Mouse (Mus musculus) embryonic fibroblast, embryonic 13.5 days (primary cell): ENCODE measurements around the gene B3gat2. TPM values are rescaled to one million over a fixed set of nuclear protein-coding genes. Genes with fewer than 3 reads are reported as not detected.

Experiments
- H3K27ac ChIP-seq: 2 replicates; pipeline ENCODE4 v1.5.1; 2012; ENCODE audit warnings: low read length, control low read depth, inconsistent platforms; ENCODE audit not compliant: insufficient read depth
- H3K4me1 ChIP-seq: 2 replicates; pipeline ENCODE4 v1.6.1; 2011; ENCODE audit warnings: low read length; ENCODE audit not compliant: control insufficient read depth, insufficient read depth
- H3K4me3 ChIP-seq: 2 replicates; pipeline ENCODE4 v1.5.1; 2011; ENCODE audit warnings: mild to moderate bottlenecking, control low read depth, low read length; ENCODE audit not compliant: insufficient read depth
- CTCF ChIP-seq: IDR thresholded peaks from 2 replicates; pipeline ENCODE4 v1.5.1; 2011; ENCODE audit warnings: mild to moderate bottlenecking, control low read depth, low read length, moderate library complexity, borderline replicate concordance; ENCODE audit not compliant: insufficient read depth
- POLR2A ChIP-seq: IDR thresholded peaks from 2 replicates; pipeline ENCODE4 v1.6.1; 2011; ENCODE audit warnings: low read depth, mild to moderate bottlenecking, control low read depth, low read length, moderate library complexity
- polyA plus RNA-seq: library from polyadenylated mRNA; stranded (reverse); fragments of >200 nt; gene quantifications from 2 replicates; pipeline ENCODE4 v1.2.4, GENCODE M21; 2011; ENCODE audit warnings: low read depth; ENCODE audit not compliant: missing spikeins, insufficient read length

The B3gat2 gene
- polyA plus RNA-seq, 1 experiment: 0.09 TPM

DNA sequence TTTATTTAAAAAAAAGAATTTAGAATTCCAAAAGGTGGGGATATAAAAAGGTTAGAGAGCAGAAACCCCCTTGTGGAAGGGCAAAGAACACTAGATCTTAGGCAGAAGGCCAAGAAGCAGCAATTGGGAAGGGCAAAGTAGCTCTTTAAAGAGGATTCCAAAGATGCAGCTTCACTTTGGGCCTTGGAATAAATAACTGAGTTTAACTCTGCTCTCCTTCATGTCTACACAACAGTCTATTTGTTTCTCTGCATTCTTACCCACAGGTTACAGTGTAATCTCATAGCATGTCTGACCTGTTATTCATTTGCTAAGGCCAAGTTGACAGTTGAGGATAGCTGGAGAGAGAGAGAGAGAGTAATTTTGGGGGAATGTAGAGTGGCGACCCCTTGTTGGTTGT lies 6.6 kb upstream of the B3gat2 start:
- Histone ChIP-seq H3K27ac (no peak overlapping the region), H3K4me3 (no peak overlapping the region)

GRCm38 (mm10) chr1:23762136-23762687 lies 659 bp downstream of the B3gat2 start:
- Histone ChIP-seq H3K4me1 (no peaks in the 10 kb centered on the region), H3K27ac (no peak overlapping the region), H3K4me3 (peak overlapping the region; percentile 51)
- no peak for TF ChIP-seq CTCF
- TF ChIP-seq POLR2A: no peak

More for the DNA sequence above, 6.6 kb upstream of the B3gat2 start:
- no peaks in the 10 kb centered on the region for H3K4me1 ChIP-seq
- TF ChIP-seq CTCF (no peak), POLR2A (no peak)

DNA sequence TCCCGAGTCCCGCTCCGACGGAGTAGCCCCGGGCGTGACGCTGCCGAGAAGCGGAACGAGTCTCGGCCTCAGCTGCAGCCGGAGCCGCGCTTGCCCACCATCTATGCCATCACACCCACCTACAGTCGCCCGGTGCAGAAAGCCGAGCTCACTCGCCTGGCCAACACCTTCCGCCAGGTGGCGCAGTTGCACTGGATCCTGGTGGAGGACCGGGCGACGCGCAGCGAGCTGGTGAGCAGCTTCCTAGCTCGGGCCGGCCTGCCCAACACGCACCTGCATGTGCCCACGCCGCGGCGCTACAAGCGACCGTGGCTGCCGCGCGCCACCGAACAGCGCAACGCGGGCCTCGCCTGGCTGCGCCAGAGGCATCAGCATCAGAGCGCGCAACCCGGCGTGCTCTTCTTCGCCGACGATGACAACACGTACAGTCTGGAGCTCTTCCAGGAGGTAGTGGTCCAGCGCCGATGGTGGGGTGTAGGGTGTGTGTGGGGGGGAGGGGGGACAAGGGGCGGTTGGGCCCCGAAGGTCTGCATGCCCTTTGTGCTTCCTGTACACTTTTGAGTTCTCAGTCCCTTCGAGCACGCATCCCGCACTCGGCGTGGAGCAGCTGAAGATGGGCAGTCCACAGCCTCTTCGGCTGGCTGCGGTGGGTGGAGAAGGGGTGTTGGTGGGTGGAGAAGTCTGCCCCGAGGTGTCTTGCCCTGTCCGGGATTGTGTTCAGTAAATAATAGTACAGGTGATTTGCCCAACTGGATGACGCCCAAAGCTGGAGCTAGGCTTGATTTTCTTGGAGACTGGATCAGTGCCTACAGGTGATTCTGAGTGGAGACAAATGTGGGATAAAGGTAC lies 1.5 kb downstream of the B3gat2 start:
- peak; percentile 95 for TF ChIP-seq CTCF
- TF ChIP-seq POLR2A: no peak
- Histone ChIP-seq H3K4me3 (peak overlapping the region; percentile 51), H3K27ac (no peak overlapping the region), H3K4me1 (no peaks in the 10 kb centered on the region)

DNA sequence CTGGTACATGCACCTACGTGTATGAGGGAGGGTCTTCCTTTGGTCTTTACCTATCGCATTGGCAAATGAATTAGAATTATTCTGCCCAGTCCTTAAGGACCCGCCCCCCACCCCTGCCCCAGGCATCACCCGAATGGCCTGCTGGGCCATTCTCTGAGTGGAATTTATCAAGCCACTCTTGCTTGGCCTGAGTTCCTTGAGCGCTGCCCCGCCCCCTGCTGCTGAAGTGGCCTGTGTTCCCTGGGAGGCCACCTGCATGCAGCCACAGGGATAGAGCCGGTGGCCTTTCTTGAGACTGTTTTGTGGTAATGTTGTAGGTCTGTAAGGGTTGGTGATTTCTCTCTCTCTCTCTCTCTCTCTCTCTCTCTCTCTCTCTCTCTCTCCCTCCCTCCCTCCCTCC lies 2.2 kb downstream of the B3gat2 start:
- TF ChIP-seq CTCF (no peak), POLR2A (no peak)
- no peak overlapping the region for H3K27ac ChIP-seq
- H3K4me3 ChIP-seq: no peak overlapping the region
- no peaks in the 10 kb centered on the region for H3K4me1 ChIP-seq

DNA sequence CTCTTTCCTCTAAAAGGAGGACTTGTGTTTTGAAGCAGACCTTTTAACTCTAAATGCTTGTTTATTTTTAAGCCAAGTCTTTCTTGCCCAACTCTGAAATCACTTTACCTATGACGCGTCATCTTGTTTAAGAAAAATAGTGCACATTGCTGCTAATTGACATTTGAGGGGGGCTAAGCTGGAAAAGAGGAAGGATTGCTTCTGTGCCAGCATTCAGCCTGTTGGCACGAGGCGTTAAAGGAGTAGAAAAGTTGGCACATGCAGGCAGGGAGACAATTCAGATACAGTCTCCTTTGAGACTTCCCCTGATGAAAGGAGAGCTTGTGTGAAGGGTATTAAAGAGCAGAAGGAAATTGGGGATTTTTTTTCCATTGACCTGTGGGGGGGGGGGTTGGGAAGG lies 3.2 kb downstream of the B3gat2 start:
- no peak overlapping the region for H3K27ac ChIP-seq
- TF ChIP-seq CTCF (no peak), POLR2A (no peak)
- no peak overlapping the region for H3K4me3 ChIP-seq
- H3K4me1 ChIP-seq: no peaks in the 10 kb centered on the region

- no peak overlapping the region for H3K4me3 ChIP-seq
- H3K4me1 ChIP-seq: no peaks in the 10 kb centered on the region
- H3K27ac ChIP-seq: no peak overlapping the region
- no peak for TF ChIP-seq CTCF
- TF ChIP-seq POLR2A: no peak
Observed at GRCm38 (mm10) chr1:23773039-23773438, 11.5 kb downstream of the B3gat2 start.

- TF ChIP-seq POLR2A (no peak), CTCF (peak; percentile 61)
- H3K27ac ChIP-seq: no peak overlapping the region
- H3K4me1 ChIP-seq: no peaks in the 10 kb centered on the region
- no peak overlapping the region for H3K4me3 ChIP-seq
Observed at GRCm38 (mm10) chr1:23792737-23793533, 31.4 kb downstream of the B3gat2 start.

- Histone ChIP-seq H3K4me3 (no peak overlapping the region), H3K4me1 (no peaks in the 10 kb centered on the region), H3K27ac (no peak overlapping the region)
- TF ChIP-seq POLR2A (no peak), CTCF (no peak)
Observed at GRCm38 (mm10) chr1:23798306-23798705, 36.8 kb downstream of the B3gat2 start.

- Histone ChIP-seq H3K27ac (no peak overlapping the region), H3K4me3 (no peak overlapping the region), H3K4me1 (no peaks in the 10 kb centered on the region)
- TF ChIP-seq POLR2A: no peak
- TF ChIP-seq CTCF: no peak
Observed at GRCm38 (mm10) chr1:23821615-23822014, 60.1 kb downstream of the B3gat2 start.
